Mouse (Mus musculus): ENCODE measurements around the gene Ntan1.
A peak's percentile ranks its signal among the peaks of the same experiment; 100 is the strongest.

Gene Ntan1

DNA sequence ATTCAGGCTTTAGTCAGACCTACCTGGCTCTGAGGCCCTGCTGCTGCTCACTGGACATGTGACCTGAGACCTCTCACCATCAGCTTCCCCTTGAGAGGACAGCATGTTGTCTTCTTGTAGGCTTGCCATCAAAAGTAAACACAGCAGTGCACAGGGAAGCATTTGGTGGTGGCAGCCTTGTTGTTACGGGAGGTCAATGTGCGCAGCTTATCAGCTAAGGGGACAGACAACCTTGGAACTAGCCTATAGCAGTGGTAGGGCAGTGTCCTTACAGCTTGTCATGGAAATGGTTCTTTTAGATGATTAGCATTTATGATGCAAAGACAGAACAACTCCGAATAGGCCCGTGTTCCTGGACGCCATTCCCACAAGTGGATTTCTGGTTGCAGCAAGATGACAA is 15.7 kb downstream of the Ntan1 start:
- DNase-seq, result no peak

DNA sequence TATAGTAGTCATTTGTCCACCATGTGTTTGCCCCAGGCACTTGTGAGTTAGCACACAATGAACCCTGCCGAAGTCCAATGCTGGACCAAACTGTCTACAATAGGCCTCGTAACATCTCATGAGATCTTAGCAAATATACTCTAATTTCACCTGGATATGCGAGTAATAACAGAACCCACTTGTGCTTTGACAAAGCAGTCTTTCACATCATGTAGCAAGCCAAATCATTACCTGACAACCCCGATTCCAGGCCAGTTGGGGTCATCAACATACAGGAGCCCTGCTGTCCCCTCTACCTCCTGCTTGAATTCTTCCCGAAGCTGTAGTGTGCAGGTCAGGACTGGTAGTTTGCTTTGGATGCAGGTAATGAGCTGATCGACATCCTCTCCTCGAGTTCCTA is 21.4 kb downstream of the Ntan1 start:
- no peak for DNase-seq

- DNase-seq, result no peak
These were observed 22.3 kb downstream of the Ntan1 start for GRCm38 (mm10) chr16:13840956-13841355.

DNA sequence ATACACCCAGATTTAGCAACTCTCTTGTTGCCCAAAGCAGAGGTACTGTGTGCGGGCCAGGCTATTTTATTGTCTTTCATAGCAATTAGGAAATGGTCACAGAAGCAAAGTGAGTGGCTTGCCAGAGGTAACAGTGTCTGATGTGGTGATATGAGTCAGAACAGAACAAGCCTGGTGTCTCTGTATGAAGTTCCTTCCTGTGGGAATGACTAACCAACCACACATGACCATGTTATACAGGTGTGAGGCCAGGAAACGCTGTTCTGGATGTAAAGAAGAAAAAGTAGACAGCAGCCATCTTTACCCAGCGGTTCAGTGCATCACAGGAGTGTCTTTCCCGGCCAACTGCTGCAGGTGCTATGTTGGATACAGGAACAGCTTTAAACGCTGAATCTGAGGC is 26.4 kb downstream of the Ntan1 start:
- DNase-seq, result no peak

DNA sequence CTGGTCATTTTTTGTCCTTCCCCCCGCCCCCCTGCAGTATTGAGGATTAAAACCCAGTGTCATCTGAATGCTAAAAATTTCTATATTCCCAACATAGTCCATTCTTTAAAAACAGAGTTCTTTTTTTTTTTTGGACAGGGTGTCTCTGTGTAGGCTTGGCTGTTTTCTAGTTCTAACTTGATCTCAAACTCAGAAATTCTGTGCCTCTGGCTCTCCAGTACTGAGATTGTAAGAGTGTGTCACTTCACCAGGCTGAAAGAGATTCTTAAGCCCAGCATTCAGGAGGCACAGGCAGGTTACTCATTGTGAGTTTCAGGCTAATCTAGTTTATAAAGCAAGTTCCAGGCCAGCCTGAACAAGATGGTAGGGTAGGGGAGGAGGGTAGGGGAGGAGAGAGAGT is 28.0 kb downstream of the Ntan1 start:
- DNase-seq, result no peak

DNA sequence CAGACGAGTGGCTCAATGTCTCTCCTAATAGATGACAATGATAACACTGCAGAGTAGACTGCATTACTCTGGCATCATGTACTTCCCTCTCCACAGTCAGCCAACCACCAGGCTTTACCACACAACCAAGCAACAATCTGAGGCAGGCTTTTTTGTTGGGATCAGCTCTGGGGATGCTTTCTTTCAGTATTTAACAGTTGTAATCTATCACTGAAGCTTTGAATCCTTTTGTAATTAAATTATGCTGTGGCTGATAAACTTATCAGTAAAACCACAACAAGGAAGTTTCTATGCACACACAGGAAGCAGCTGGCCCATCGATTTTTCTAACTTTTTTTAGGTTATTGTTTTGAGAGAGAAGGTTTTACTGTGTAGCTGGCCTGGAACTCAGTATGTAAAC is 29.7 kb downstream of the Ntan1 start:
- no peak for DNase-seq

GRCm38 (mm10) chr16:13851446-13851845 is 32.8 kb downstream of the Ntan1 start:
- no peak for DNase-seq

- DNase-seq, result no peak
These were observed 35.2 kb downstream of the Ntan1 start for GRCm38 (mm10) chr16:13853886-13854285.

GRCm38 (mm10) chr16:13866076-13866475 is 47.4 kb downstream of the Ntan1 start:
- DNase-seq, result no peak

GRCm38 (mm10) chr16:13866616-13867015 is 48.0 kb downstream of the Ntan1 start:
- no peak for DNase-seq

DNA sequence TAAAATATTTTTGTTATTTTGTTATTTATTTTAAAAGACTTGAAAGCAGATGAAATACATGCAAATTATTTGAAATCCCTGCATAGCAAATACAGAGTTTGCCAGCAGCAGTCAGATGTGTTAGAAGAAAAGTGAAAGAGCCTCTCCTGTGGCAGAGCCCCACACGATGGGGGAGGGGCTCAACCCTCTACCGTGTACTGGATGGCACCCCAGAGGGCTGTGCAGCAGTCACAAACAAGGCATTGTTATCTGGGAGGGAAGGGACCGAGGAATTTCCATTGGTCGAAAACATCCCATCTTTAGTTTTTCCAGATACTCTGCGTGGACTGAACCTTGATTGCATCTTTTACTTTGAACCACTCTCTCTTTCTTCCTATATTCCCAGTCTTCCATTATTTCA is 48.8 kb downstream of the Ntan1 start:
- DNase-seq, result peak; percentile 16 to 26

GRCm38 (mm10) chr16:13867910-13868514 is 49.4 kb downstream of the Ntan1 start:
- DNase-seq, result peak in 1 of 2 experiments; percentile 10

GRCm38 (mm10) chr16:13875483-13875882 is 56.8 kb downstream of the Ntan1 start:
- no peak for DNase-seq

GRCm38 (mm10) chr16:13883094-13883774 is 64.6 kb downstream of the Ntan1 start:
- no peak for DNase-seq
